Mouse (Mus musculus) stomach, embryonic 15.5 days (tissue): ENCODE data around the gene Slx1b. TPM values are rescaled to one million over a fixed set of nuclear protein-coding genes. Genes with fewer than 3 reads are reported as not detected.
A peak's percentile ranks its signal among the peaks of the same experiment; 100 is the strongest.

ENCODE experiments used
- ATAC-seq: fragments of 200-750 bp; cut with Nextera tagmentation; 2 replicates; pipeline ENCODE4 v1.8.0; 2017; ENCODE audit warnings: low read depth, moderate number of reproducible peaks, moderate TSS enrichment; ENCODE audit not compliant: insufficient read depth, low FRiP score
- H3K27ac ChIP-seq: fragments of 300-500 bp; sonication (generic); 2 replicates; pipeline ENCODE4 v1.5.1; 2015; ENCODE audit warnings: mild to moderate bottlenecking, inconsistent platforms
- H3K27me3 ChIP-seq: fragments of 300-500 bp; sonication (generic); replicated peaks from 2 replicates; pipeline ENCODE4 v1.6.1; 2015; ENCODE audit warnings: inconsistent platforms
- H3K36me3 ChIP-seq: fragments of 300-500 bp; sonication (generic); 2 replicates; pipeline ENCODE4 v1.6.1; 2015; ENCODE audit warnings: inconsistent platforms
- H3K4me1 ChIP-seq: fragments of 300-500 bp; sonication (generic); 2 replicates; pipeline ENCODE4 v1.6.1; 2015; ENCODE audit warnings: inconsistent platforms
- H3K4me2 ChIP-seq: fragments of 300-500 bp; sonication (generic); 2 replicates; pipeline ENCODE4 v1.6.1; 2015; ENCODE audit warnings: mild to moderate bottlenecking, inconsistent platforms
- H3K4me3 ChIP-seq: fragments of 300-500 bp; sonication (generic); replicated peaks from 2 replicates; pipeline ENCODE4 v1.5.1; 2015; ENCODE audit warnings: inconsistent platforms
- H3K9ac ChIP-seq: fragments of 300-500 bp; sonication (generic); 2 replicates; pipeline ENCODE4 v1.6.1; 2015; ENCODE audit warnings: inconsistent platforms
- H3K9me3 ChIP-seq: fragments of 300-500 bp; sonication (generic); 2 replicates; pipeline ENCODE4 v1.6.1; 2016; ENCODE audit warnings: inconsistent platforms
- WGBS: fragments of 180-500 bp; shearing (Covaris S2); methylation state at CpG from one replicate; pipeline ENCODE4 v1.1.7; 2015; 5-methylcytosine and 5-hydroxymethylcytosine counted together
- polyA plus RNA-seq: library from polyadenylated mRNA; unstranded; fragments of >200 nt; fragmentation: Nextera tagmentation; extraction: Ambion mirVana; gene quantifications from 2 replicates; pipeline ENCODE4 v1.2.1, GENCODE M21; 2015

Slx1b gene
- polyA plus RNA-seq, 1 experiment from 2014 or later = 7.9 TPM

DNA sequence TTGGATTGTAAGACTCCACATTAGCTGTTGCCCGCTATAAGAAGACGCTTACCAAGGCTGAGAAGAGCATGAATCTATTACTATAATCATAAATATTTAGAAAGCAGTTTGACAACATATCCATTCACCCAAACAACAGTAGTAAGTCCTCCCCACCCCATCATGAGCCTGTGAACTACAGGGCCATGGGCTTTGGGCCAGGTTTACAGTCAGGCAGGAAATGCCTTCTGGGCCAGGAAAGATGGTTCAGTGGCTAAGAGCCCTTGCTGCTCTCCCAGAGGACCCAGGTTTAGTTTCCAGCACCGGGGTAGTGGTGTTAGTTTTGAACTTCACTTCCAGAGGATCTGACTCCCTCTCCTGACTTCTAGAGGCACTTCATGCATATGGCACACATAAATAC is 22.0 kb upstream of the Slx1b start:
- ATAC-seq = no peak
- Histone ChIP-seq H3K27ac (no peak overlapping the region), H3K36me3 (no peaks in the 10 kb centered on the region), H3K9ac (no peak overlapping the region), H3K4me2 (no peak overlapping the region), H3K27me3 (no peaks in the 10 kb centered on the region), H3K4me1 (no peaks in the 10 kb centered on the region), H3K4me3 (no peak overlapping the region), H3K9me3 (no peaks in the 10 kb centered on the region)
- 71% methylated on average over 3 of the region's 3 CpGs for WGBS

DNA sequence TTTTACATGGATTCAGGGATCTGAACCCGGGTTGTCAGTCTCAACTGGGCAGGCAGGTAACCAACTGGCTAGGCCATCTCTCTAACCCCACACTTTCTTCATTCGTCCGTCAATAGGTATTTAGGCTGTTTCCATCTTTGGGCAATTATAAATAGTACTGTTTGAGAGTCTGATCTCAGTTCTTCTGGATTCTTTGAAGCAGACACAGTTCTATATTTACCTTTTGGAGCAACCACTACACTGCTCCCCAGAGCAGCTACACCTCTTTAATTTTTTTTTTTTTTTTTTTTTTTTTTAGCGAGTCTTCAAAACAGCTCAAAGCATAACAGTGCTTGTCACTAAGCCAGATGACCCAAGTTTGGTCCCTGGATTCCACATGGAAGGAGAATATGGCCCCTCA is 20.1 kb upstream of the Slx1b start:
- Histone ChIP-seq H3K4me2 (no peak overlapping the region), H3K4me1 (no peaks in the 10 kb centered on the region), H3K36me3 (no peaks in the 10 kb centered on the region), H3K9me3 (no peaks in the 10 kb centered on the region), H3K9ac (no peak overlapping the region), H3K27ac (no peak overlapping the region), H3K27me3 (no peaks in the 10 kb centered on the region), H3K4me3 (no peak overlapping the region)
- ATAC-seq = no peak
- 77% methylated on average over 4 of the region's 4 CpGs for WGBS

DNA sequence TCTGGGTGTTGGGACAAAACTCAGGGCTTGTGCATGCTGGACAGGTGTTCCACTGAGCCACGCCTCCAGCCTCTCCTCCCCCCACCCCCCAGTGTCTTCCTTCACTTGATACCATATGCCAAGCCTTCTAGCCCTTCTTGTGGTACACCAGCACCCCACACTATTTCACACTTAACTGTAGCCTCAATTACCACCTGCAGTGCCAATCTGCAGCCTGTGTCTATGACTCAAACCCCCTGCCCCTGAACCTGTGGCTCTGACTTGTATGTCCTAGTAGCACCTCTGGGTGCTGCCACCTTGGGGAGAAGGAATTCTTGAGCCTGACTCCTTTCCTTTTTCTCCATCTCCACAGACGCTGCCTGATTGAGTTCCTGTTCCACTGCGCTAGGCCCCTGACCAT is 16.3 kb upstream of the Slx1b start:
- no peak overlapping the region for H3K9ac ChIP-seq
- no peak for ATAC-seq
- H3K4me3 ChIP-seq = no peak overlapping the region
- no peaks in the 10 kb centered on the region for H3K9me3 ChIP-seq
- H3K4me1 ChIP-seq = no peaks in the 10 kb centered on the region
- no peaks in the 10 kb centered on the region for H3K27me3 ChIP-seq
- H3K4me2 ChIP-seq = no peak overlapping the region
- H3K27ac ChIP-seq = no peak overlapping the region
- 73% methylated on average over 3 of the region's 3 CpGs for WGBS
- no peaks in the 10 kb centered on the region for H3K36me3 ChIP-seq

DNA sequence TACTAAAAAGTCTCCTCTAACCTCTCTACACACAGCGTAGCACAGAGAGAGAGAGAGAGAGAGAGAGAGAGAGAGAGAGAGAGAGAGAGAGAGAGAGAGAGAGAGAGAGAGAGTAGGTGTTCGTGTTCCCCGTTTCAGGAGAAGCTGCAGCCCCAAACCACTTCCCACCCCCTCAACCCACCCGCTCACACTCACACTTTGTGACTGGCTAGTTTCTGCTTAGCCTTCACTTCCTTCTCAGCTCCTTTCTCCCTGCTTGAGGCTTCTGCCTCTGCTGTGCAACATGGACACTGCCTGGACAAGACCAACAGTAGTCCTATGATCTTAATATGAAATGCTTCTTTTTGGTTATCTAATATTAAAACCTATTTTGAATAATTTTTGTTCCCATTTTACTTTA is 14.7 kb upstream of the Slx1b start:
- no peaks in the 10 kb centered on the region for H3K9me3 ChIP-seq
- 0 out of 2 replicates have a peak, but pooled peaks cover under 1% of the 10 kb centered on the region for H3K4me1 ChIP-seq
- ATAC-seq = no peak

DNA sequence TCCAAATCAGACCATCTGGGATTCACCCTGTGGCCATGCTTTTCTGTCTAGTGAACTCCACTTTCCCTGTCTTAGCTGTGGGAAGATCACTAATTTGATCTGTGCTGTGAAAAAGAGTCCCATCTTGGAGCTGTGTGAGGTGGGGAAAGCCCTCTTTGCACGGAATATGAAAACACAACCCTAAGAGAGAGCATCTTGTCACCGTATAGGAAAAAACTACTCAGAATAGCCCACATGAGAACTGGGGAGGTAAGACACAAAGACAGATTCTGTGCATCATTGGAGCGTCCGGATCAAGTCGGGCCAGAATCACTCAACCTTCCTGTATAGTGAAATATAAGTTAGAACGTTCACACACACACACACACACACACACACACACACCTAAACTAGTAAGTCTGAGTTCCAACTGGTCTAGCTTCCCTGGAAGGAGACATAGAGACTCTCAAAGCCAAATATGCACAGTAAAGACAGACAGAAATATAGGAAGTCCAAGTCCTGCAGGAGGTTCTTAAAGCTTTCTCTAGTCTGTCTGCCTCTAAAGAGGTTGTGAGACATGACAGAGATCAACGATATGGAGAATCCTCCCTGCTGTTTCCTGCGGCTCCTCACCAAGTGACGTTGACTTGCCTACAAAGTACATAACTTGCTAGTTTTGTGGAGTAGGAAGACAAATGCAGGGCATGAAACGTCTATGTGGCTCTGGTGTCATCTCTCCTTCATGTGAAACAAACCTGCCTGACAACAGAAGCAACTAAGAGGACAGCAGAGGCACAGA is 12.8 kb upstream of the Slx1b start:
- H3K27ac ChIP-seq = no peak overlapping the region
- 81% methylated on average over 10 of the region's 10 CpGs for WGBS
- H3K4me1 ChIP-seq = peaks cover 14% of the 10 kb centered on the region
- no peaks in the 10 kb centered on the region for H3K36me3 ChIP-seq
- H3K4me3 ChIP-seq = no peak overlapping the region
- no peak overlapping the region for H3K9ac ChIP-seq
- H3K4me2 ChIP-seq = no peak overlapping the region
- no peaks in the 10 kb centered on the region for H3K9me3 ChIP-seq
- peaks cover 15% of the 10 kb centered on the region; the same call in 1 of the 2 replicates for H3K27me3 ChIP-seq
- no peak for ATAC-seq

More for the DNA sequence above, 14.7 kb upstream of the Slx1b start:
- Histone ChIP-seq H3K36me3 (no peaks in the 10 kb centered on the region), H3K27ac (no peak overlapping the region), H3K4me2 (no peak overlapping the region), H3K9ac (no peak overlapping the region), H3K27me3 (0 out of 2 replicates have a peak, but pooled peaks cover 1% of the 10 kb centered on the region), H3K4me3 (no peak overlapping the region)
- 69% methylated on average over 4 of the region's 4 CpGs for WGBS

DNA sequence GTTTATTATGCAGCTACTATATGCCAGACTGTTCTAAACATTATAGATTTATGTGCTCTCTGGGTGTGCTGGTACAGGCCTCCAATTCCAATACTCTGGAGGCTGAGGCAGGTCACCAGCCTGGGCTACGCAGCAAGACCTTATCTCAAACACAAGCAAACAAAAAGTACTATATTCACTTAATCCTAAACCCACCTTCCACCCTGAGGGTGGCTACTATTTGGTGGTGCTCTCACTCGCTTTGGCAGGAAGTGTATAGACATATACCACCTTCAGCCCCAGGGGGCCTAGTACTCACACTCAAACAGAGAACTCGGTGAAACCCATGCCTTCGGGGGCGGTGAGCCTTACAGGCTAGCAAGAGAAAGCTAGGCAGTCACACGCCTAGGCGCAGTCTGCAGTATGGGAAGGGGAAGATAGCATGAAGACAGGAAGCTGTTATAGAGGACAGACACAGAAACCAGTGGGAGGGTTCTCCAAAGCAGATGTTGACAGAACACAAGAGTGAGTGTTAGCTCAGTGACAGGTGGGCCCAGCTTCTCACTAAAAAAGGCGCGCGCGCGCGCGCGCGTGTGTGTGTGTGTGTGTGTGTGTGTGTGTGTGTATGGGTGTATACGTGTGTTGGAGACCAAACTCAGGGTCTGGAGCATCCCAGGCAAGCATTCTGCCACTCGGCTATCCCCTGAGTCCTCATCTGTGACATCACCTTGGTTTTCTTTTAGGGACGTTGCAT is 12.0 kb upstream of the Slx1b start, which contains the start of gene Coro1a:
Gene Coro1a, minus strand, starts transcription at position 346 of the 733 bp plus-strand sequence.
- ATAC-seq = no peak
- H3K9me3 ChIP-seq = no peaks in the 10 kb centered on the region
- H3K27me3 ChIP-seq = peaks cover 15% of the 10 kb centered on the region; the same call in 1 of the 2 replicates
- no peak within 1 kb of the TSS for H3K9ac ChIP-seq
- H3K36me3 ChIP-seq = no peaks in the 10 kb centered on the region
- H3K27ac ChIP-seq = no peak within 1 kb of the TSS
- 79% methylated on average over 19 of the region's 19 CpGs for WGBS
- no peak within 1 kb of the TSS for H3K4me3 ChIP-seq
- H3K4me1 ChIP-seq = peaks cover 14% of the 10 kb centered on the region
- no peak within 1 kb of the TSS for H3K4me2 ChIP-seq

DNA sequence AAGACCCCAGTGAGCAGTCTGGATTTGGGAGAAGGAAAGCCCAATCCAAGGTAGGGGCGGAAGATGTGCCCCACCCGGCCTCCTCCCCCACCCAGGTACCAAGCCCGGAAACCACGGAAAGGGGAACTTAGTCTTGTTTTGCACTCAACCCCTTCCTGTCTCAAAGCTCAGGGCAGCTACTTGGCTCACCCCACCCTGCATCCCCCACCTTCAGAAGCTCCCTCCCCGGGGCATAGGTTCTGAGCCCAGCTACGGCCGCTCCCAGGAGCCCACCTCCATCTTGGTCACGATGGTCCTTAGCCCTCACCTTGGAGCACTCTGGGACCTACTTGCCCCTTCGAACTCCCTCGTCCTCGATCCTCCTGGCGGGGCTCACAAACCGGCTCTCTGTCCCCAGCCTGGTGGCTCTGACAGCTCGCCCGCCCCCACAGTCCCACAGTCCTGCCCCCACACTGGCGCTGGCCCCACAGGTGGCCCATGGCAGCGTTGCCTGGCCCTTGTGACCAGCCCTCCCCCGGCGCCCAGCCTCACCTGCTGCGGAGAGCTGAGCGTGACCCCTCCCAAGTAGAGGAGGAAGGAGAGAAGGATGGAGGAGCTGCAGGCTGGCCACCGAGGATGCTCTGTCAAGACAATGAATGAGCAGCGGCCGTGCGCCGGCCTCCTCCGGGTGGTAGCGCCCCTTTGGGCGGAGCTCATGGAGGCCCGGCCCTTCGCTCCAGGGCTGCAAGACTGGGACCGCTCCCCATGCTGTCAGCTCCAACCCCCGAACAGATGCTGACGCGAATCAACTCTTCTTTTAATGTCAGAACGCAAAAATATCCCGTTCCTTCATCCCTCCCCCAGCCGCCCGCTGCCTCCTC is 8.8 kb upstream of the Slx1b start:
- Histone ChIP-seq H3K4me1 (peaks cover 16% of the 10 kb centered on the region), H3K36me3 (no peaks in the 10 kb centered on the region), H3K9ac (0 out of 2 replicates have a peak overlapping the region, but pooled peaks have one; percentile 7), H3K9me3 (no peaks in the 10 kb centered on the region), H3K27ac (no peak overlapping the region), H3K27me3 (peaks cover 15% of the 10 kb centered on the region; the same call in 1 of the 2 replicates), H3K4me2 (peak overlapping the region; percentile 82), H3K4me3 (peak overlapping the region; percentile 43)
- 2% methylated on average over 39 of the region's 39 CpGs for WGBS
- ATAC-seq = peak; percentile 59

DNA sequence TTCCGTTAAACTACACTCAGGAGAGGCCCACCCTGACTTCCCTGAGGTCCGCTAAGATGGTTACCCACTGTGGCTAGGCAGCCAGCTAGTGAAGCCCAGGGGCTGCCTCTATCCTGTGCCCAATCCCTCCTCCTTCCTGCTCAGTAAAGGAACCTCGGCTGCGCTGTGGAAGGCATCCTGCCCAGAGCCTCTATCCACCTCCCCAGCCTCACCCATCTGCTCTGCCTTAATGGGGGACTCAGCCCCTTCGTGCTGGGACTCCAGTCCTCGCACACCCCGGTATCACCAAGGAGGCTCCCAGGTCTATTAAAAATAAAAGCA is 8.1 kb upstream of the Slx1b start:
- Histone ChIP-seq H3K27ac (no peak overlapping the region), H3K27me3 (peaks cover 15% of the 10 kb centered on the region; the same call in 1 of the 2 replicates), H3K9me3 (no peaks in the 10 kb centered on the region), H3K4me1 (peaks cover 16% of the 10 kb centered on the region), H3K36me3 (no peaks in the 10 kb centered on the region), H3K4me2 (peak overlapping the region; percentile 82), H3K4me3 (peak overlapping the region; percentile 43), H3K9ac (no peak overlapping the region)
- ATAC-seq = no peak
- WGBS = 22% methylated on average over 7 of the region's 7 CpGs

DNA sequence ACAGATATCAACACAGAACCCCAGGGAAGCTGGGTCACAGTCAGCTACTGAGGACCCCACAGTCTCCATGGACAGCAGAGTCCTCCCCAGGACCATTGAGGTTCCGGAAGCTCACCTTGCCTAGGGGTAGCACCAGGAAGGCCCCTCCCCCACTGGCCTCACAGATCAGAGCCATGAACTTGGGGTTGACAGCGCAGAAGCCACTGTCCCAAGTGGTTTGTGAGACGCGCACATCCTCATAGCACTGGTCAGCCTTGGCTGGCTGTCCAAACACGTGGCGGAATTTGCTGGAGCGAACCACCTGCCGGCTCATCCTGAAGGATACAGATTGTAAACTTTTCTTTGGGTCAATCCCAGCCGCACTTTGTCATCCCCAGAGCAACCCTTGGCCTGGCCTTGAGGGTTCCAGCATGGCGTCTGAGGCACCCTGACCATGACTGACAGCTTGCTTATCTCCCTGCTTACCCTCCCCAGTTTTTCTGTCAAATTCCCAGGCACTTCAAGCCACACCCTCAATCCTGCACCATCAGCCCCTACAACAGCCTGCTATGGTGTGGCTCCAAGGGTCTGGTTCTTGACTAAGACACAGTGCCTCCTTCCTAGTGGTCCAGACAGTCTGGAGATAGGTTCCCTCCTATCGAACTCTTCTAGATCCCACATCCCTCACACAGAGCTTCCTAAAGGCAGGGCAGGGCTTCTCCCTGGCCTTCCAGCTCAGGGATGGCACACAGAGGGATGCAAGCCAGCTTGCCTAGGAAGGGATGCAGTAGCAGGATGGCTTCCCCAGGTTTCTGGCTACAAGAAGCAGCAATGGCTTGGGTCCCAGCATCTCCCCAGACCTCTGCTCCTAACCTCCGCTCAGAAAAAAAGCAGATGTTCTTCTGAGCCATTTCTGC is 7.5 kb upstream of the Slx1b start:
- WGBS = 70% methylated on average over 12 of the region's 12 CpGs
- ATAC-seq = no peak
- H3K36me3 ChIP-seq = no peaks in the 10 kb centered on the region
- no peaks in the 10 kb centered on the region for H3K9me3 ChIP-seq
- H3K27me3 ChIP-seq = peaks cover 15% of the 10 kb centered on the region; the same call in 1 of the 2 replicates
- H3K4me1 ChIP-seq = peaks cover 16% of the 10 kb centered on the region
- H3K4me3 ChIP-seq = peak overlapping the region; percentile 43
- no peak overlapping the region for H3K27ac ChIP-seq
- no peak overlapping the region for H3K9ac ChIP-seq
- 0 out of 2 replicates have a peak overlapping the region, but pooled peaks have one; percentile 82 for H3K4me2 ChIP-seq

DNA sequence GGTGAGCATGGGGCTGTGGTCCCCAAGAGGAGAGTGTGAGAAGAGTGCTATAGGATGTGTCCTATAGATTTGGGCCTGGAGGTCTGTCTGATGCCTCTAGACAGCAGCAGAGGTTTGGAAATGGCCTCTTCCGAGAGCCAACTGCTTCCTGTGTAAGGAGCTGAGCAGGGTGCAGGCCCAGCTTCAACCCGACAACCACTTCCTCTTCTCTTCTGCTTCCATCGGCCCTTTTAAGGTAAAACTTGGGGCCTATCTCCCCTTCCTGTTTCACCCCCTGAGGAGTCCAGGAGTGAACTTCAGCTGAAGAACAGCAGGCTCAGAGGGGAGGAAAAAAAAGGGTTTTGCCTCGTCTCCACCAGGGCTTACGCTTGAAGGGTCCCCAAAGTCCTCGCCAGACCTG is 6.8 kb upstream of the Slx1b start:
- peaks cover 16% of the 10 kb centered on the region for H3K4me1 ChIP-seq
- H3K9me3 ChIP-seq = no peaks in the 10 kb centered on the region
- H3K36me3 ChIP-seq = no peaks in the 10 kb centered on the region
- WGBS = 75% methylated on average over 6 of the region's 6 CpGs
- peaks cover 15% of the 10 kb centered on the region; the same call in 1 of the 2 replicates for H3K27me3 ChIP-seq
- 0 out of 2 replicates have a peak overlapping the region, but pooled peaks have one; percentile 8 for H3K4me3 ChIP-seq
- ATAC-seq = no peak
- no peak overlapping the region for H3K9ac ChIP-seq
- peak overlapping the region; percentile 4; the same call in 1 of the 2 replicates for H3K27ac ChIP-seq
- 0 out of 2 replicates have a peak overlapping the region, but pooled peaks have one; percentile 1 for H3K4me2 ChIP-seq
